Mouse (Mus musculus) thymus, postnatal 4 days (tissue): ENCODE measurements around the gene Dmap1.
A peak's percentile ranks its signal among the peaks of the same experiment; 100 is the strongest.

Experiments
- DNase-seq: peaks from one replicate; pipeline ENCODE4 v3.0.0; 2021

The Dmap1 gene

DNA sequence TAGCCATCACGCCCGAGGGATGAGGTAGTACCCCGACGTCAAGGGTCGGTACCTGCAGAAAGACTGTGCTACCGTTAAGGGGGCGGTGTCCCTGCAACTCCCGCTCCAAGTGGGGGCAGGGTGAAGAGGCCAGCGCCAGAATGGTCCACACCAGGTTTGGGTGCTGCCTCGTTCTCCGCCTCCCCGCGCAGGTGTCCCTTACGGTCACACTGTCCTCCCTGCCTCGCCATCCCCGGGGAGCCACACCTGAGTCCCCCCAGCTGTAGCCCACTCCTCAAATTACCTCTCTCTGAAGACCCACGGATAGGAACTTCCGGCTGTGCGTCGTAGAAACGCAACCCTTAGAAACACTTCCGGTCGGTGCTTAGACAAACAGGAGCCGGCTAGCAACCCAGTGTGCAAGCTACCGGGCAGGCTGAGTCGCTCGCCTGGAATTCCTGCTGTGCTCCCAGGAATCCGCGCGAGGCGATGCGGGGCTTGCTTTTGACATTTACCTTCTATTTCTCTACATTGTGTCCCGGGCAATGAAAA is at the start of gene Dmap1:
Dmap1 (minus strand) TSS at position 343 of the 531 bp plus-strand sequence.
- peak; percentile 84 for DNase-seq

DNA sequence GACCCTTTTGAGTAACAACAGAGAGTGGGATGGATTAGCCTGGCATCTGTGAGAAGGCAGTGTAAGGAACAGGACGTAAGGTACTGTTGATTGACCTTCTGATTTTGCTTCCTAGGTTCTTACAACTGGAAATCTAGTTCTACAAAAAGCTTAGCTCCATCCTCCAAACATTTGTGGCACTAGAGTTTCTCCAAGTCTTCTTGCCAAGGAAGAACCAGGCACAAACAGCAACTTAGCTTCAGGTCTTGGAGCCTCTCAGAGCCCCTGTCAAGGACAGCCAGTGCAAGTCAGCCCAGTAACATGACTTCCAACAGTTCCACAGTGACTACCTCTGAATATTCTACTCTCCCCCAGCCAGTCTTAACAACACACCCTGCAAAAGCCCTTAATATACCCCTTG is 42.0 kb upstream of the Dmap1 start, which contains the start of gene Gm12845:
Gm12845 (plus strand) TSS at position 301 of the 400 bp plus-strand sequence.
- DNase-seq, result no peak

- no peak for DNase-seq
Measured at GRCm38 (mm10) chr4:117713303-117714098, 31.4 kb upstream of the Dmap1 start.

DNA sequence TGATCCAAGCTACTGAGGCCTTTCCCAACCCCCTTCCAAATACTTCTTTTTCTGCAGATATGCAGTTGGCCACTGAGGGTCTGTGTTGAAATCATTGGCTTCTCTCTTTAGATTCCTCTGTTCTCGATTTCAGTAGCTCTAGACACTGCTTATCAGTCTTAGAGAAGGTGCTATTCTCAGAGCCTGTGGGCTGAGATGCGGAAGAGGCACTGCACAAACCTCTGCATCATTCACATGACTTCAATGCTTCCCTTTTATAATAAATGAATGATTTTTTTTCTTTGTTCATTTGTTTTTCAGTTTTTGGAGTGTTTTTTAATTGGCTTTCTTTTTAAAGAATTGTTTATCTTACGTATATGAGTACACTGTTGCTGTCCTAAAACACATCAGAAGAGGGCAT is 30.2 kb upstream of the Dmap1 start:
- no peak for DNase-seq

- no peak for DNase-seq
Measured at GRCm38 (mm10) chr4:117708780-117709550, 26.9 kb upstream of the Dmap1 start.

DNA sequence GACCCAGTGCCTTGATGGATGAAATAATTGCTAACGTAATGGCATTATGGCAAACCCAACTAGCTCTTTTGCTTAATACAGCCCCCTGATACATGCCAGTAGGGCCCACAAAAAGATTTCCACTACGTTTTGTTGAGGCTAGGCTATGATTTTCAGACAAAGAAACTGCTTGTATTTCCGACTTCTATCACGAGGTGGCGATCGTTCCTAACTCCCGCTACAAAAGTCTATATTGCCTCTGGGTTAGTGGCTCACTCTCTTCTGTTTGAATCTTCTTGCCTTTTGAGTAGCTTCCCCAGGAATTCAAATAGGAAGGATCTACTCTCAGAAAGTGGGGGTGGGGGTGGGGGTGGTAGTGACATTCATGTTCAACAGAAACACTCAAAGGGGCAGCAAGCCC is 23.3 kb upstream of the Dmap1 start:
- peak; percentile 71 for DNase-seq

GRCm38 (mm10) chr4:117686354-117686753 is 4.3 kb upstream of the Dmap1 start:
- DNase-seq, result no peak

- DNase-seq, result no peak
Measured at GRCm38 (mm10) chr4:117683048-117683768, 1.1 kb upstream of the Dmap1 start.

DNA sequence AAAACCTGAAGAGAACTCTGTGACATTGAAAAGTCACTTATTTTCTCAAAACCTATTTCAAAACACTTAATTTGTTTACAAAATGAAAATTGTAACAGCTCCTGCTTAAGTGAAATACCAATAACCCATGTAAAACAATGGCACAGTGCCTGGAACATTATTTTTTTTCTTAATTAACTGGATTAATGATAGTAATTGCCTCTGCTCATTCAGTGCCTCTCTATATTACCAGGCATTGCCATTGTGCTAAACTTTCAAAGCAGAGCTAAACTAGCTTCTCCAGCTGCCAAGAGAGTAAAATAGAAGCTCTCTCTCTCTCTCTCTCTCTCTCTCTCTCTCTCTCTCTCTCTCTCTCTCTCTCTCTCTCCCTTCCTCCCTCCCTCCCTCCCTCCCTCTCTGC is 390 bp upstream of the Dmap1 start:
- no peak for DNase-seq

GRCm38 (mm10) chr4:117680963-117681362 is 1.1 kb downstream of the Dmap1 start:
- no peak for DNase-seq

- peak; percentile 84 for DNase-seq
Measured at GRCm38 (mm10) chr4:117676903-117677302, 5.2 kb downstream of the Dmap1 start.

GRCm38 (mm10) chr4:117673901-117674300 is 8.2 kb downstream of the Dmap1 start:
- DNase-seq, result no peak

DNA sequence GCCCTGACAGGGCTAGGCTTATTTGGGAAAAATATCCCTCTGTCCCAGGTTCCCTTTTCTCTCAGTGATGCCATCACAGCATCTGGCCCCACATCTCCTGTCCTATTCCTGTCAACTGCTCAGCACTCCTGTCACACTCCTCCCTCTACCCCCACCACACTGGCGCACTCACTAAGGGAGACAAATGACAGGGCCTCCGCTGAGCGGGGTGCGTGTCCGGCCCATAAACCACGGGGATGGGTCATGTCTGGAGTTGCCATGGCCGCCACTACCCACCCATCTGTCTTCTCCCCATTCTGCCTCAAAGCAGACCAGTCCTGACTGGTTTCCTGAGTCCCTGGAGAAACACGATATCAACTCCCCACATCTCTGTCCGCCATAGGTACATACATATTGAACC is 10.0 kb downstream of the Dmap1 start:
- no peak for DNase-seq

DNA sequence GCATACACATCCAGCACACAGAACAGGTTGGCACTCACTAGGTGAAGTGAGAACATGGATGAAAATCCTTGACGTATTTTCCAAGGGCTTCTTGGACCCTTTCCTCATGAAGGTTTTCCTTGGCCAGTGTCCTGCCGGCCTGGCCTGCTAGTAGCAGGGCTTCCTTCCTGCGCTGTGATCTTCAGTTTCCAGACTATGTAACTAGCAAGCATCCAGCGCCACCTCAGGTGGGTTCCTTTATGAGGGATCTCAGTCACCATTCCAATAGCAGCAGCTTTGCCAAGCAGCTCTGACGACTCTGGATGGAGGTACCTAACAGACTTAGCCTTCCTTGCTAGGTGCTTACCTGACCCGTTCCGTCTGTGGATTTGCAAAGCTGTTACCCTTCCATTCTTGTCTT is 12.2 kb downstream of the Dmap1 start:
- DNase-seq, result no peak

DNA sequence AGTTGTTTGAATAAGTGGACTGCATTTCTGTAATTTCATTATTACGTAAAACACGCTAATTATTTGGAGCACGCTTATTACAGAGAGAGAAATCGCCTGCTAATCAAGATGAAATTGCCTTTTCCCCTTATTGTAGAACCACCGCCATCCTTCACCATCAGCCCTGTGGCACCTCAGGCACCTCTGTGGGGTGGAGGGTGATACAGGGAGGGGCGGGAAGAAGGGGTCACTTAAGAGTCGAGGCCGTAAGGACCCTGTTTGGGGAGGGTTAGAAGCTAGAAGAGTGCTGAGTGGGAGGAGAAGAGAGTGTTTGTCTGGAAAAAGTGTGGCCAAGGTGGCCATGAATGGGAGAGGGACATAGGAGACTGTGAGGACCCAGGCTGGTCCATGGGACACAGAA is 16.0 kb downstream of the Dmap1 start:
- no peak for DNase-seq

DNA sequence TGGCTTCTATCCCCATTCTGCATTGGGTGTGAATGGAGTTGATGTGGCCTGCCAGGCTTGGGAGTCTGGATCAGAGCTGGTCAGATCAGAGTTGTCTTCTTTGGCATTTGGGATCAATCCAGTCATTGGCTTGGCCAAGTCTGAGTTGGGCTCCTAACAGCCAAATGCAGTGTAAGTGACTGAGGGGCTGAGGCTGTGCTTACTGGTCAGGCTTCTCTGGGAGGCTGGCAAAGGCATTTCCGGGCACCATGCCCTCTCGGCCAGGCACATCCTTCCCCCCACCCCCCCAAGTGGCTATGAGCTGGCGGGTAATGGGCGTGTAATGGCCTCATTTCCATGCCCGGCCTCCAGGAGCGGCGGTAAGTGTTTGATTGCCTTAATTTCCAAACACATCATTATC is 16.5 kb downstream of the Dmap1 start:
- DNase-seq, result no peak

DNA sequence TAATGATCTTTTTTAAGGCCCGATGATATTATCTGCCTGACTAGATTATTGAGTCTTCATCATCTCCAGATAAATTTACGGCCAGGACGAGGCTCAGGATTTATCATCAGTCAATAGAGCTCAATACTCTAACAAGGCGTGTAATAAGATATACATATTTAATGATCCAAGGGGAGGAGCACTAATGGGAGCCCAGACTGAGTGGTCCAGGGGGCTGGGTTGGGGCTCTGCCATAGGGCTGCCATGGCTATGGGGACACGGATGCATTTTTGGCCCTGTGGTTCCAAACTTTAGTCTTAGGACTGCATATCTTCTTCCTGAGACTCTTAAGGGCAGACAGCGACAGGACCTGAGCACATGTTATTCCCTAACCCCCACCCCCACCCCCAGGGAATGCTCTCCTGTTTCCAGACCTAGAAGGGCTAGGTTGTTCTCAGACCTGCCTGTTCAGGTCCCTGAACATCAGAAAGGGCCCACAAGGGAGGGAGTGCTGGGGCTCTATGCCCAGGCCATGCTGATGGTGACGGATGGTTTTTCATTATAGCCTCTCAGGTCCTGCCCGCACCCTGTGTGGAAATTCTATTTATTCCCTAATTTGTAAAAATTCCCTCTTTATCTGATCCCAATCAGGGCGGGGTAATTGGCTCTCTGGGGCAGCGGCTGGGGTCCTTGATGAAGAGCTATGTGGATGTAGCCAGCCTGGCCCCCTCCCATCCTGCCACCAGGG is 17.5 kb downstream of the Dmap1 start:
- no peak for DNase-seq

- DNase-seq, result no peak
Measured at GRCm38 (mm10) chr4:117660001-117660400, 22.1 kb downstream of the Dmap1 start.

- DNase-seq, result peak; percentile 59
Measured at GRCm38 (mm10) chr4:117658582-117659444, 23.3 kb downstream of the Dmap1 start.

GRCm38 (mm10) chr4:117657646-117658045 is 24.4 kb downstream of the Dmap1 start:
- no peak for DNase-seq

GRCm38 (mm10) chr4:117656961-117657360 is 25.1 kb downstream of the Dmap1 start:
- no peak for DNase-seq

- DNase-seq, result no peak
Measured at GRCm38 (mm10) chr4:117655500-117655863, 26.6 kb downstream of the Dmap1 start.
